Mouse (Mus musculus): ENCODE data around the gene Trpd52l3. TPM values are rescaled to one million over a fixed set of nuclear protein-coding genes. Genes with fewer than 3 reads are reported as not detected.

The Trpd52l3 gene
- not detected in 2 replicates for polyA plus RNA-seq (2015; fragmentation: Nextera tagmentation; extraction: Ambion mirVana)

DNA sequence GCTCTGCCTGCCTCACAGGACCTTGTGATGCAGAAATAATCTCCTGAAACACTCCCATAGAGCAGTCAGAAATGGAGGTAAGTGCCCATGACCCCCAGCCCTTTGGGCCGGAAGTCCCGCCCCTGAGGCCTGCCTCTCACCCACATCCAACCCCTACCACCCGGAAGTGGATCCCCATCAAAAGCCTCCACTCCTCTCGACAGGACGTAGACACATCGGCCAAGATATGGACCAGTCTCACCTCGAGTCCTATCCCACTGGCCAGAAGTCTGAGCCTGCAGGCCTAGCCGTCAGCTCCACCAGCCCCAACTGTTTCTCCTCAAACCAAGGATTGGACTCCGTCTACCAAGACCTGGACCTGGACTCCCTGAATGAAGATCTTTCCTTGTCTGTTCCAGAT, at the start of gene Trpd52l3:
Gene Trpd52l3, plus strand, starts transcription at position 170 of the 400 bp plus-strand sequence.

GRCm38 (mm10) chr19:30029894-30030635, 26.5 kb downstream of the Trpd52l3 start, which contains the start of gene Uhrf2:
Gene Uhrf2, plus strand, starts transcription at chr19:30030513.

Other genes with a start within 250 kb of the Trpd52l3 start
- 3.4 and 4.2 TPM in 2 replicates for gene 9930021J03Rik, start 197.8 kb upstream of the Trpd52l3 start, polyA plus RNA-seq (2015; fragmentation: Nextera tagmentation; extraction: Ambion mirVana)
- 12.5 and 13.3 TPM in 2 replicates for gene Ranbp6, start 190.8 kb upstream of the Trpd52l3 start, polyA plus RNA-seq (2015; fragmentation: Nextera tagmentation; extraction: Ambion mirVana)
- 45.8 and 69.7 TPM in 2 replicates for gene Il33, start 78.7 kb upstream of the Trpd52l3 start, polyA plus RNA-seq (2015; fragmentation: Nextera tagmentation; extraction: Ambion mirVana)
- 29.2 and 34.0 TPM in 2 replicates for gene Uhrf2, start 26.7 kb downstream of the Trpd52l3 start, polyA plus RNA-seq (2015; fragmentation: Nextera tagmentation; extraction: Ambion mirVana)
- gene Gldc, start 171.6 kb downstream of the Trpd52l3 start, polyA plus RNA-seq (2015; fragmentation: Nextera tagmentation; extraction: Ambion mirVana), result 2.0 and 2.6 TPM in 2 replicates
- gene Mbl2, start 229.2 kb downstream of the Trpd52l3 start, polyA plus RNA-seq (2015; fragmentation: Nextera tagmentation; extraction: Ambion mirVana), result 3.3 and 3.6 TPM in 2 replicates